Mouse (Mus musculus): Measurements from ENCODE around the gene Abhd17a. TPM values are rescaled to one million over a fixed set of nuclear protein-coding genes. Genes with fewer than 3 reads are reported as not detected.

Gene Abhd17a
- polyA plus RNA-seq, 1 experiment from 2014 or later = 109 TPM

GRCm38 (mm10) chr10:80569664-80570066 is 20.5 kb downstream of the Abhd17a start:
- Histone ChIP-seq H3K27ac (peak overlapping the region; percentile 88), H3K4me1 (replicated peaks) (peaks cover 80% of the 10 kb centered on the region), H3K27me3 (ENCODE audit: insufficient read depth, poor library complexity, severe bottlenecking) (no peaks in the 10 kb centered on the region), H3K36me3 (peaks cover 12% of the 10 kb centered on the region), H3K9me3 (no peaks in the 10 kb centered on the region), H3K4me3 (peak overlapping the region; percentile 41)
- 31% methylated on average over 10 of the region's 10 CpGs for WGBS
- peak; percentile 50 for DNase-seq (ENCODE audit: low spot score)

- peak overlapping the region; percentile 41 for H3K4me3 ChIP-seq
- H3K27me3 ChIP-seq (ENCODE audit: insufficient read depth, poor library complexity, severe bottlenecking) = no peaks in the 10 kb centered on the region
- H3K36me3 ChIP-seq = peaks cover 12% of the 10 kb centered on the region
- peaks cover 72% of the 10 kb centered on the region for H3K4me1 ChIP-seq (replicated peaks)
- H3K9me3 ChIP-seq = no peaks in the 10 kb centered on the region
- DNase-seq (ENCODE audit: low spot score) = no peak
- WGBS = 96% methylated on average over 29 of the region's 29 CpGs
- no peak overlapping the region; the same call in 1 of the 2 replicates for H3K27ac ChIP-seq
Observed at GRCm38 (mm10) chr10:80568876-80569275, 21.3 kb downstream of the Abhd17a start.

- peaks cover 58% of the 10 kb centered on the region for H3K4me1 ChIP-seq (replicated peaks)
- peak overlapping the region; percentile 29 for H3K4me3 ChIP-seq
Observed at GRCm38 (mm10) chr10:80566375-80567092, 23.6 kb downstream of the Abhd17a start.

GRCm38 (mm10) chr10:80561116-80561944 is 28.8 kb downstream of the Abhd17a start, which contains the start of gene Rexo1:
Gene Rexo1, minus strand, starts transcription at chr10:80561560.
- Histone ChIP-seq H3K4me3 (peak within 1 kb of the TSS; percentile 83), H3K27me3 (ENCODE audit: insufficient read depth, poor library complexity, severe bottlenecking) (no peaks in the 10 kb centered on the region), H3K9me3 (no peaks in the 10 kb centered on the region), H3K27ac (peak within 1 kb of the TSS; percentile 99), H3K36me3 (no peaks in the 10 kb centered on the region; the same call in 1 of the 2 replicates), H3K4me1 (replicated peaks) (peaks cover 54% of the 10 kb centered on the region)
- DNase-seq (ENCODE audit: low spot score) = peak; percentile 94
- under 1% methylated on average over 72 of the region's 72 CpGs for WGBS

More at GRCm38 (mm10) chr10:80566375-80567092, 23.6 kb downstream of the Abhd17a start:
- H3K27me3 ChIP-seq (ENCODE audit: insufficient read depth, poor library complexity, severe bottlenecking) = no peaks in the 10 kb centered on the region
- no peaks in the 10 kb centered on the region for H3K9me3 ChIP-seq
- DNase-seq (ENCODE audit: low spot score) = peak; percentile 89
- WGBS = 23% methylated on average over 17 of the region's 17 CpGs
- peaks cover 12% of the 10 kb centered on the region for H3K36me3 ChIP-seq
- peak overlapping the region; percentile 73 for H3K27ac ChIP-seq

GRCm38 (mm10) chr10:80560621-80561020 is 29.5 kb downstream of the Abhd17a start:
- H3K4me1 ChIP-seq (replicated peaks) = peaks cover 48% of the 10 kb centered on the region
- no peak for DNase-seq (ENCODE audit: low spot score)
- WGBS = 2% methylated on average over 13 of the region's 13 CpGs
- no peaks in the 10 kb centered on the region; the same call in 1 of the 2 replicates for H3K36me3 ChIP-seq
- peak overlapping the region; percentile 99 for H3K27ac ChIP-seq
- H3K27me3 ChIP-seq (ENCODE audit: insufficient read depth, poor library complexity, severe bottlenecking) = no peaks in the 10 kb centered on the region
- no peaks in the 10 kb centered on the region for H3K9me3 ChIP-seq
- H3K4me3 ChIP-seq = peak overlapping the region; percentile 83

- peak overlapping the region; percentile 26; the same call in 1 of the 2 replicates for H3K4me3 ChIP-seq
- 92% methylated on average over 7 of the region's 7 CpGs for WGBS
- no peak overlapping the region for H3K27ac ChIP-seq
- no peak for DNase-seq (ENCODE audit: low spot score)
- H3K9me3 ChIP-seq = no peaks in the 10 kb centered on the region
- peaks cover 48% of the 10 kb centered on the region for H3K4me1 ChIP-seq (replicated peaks)
- H3K36me3 ChIP-seq = peaks cover 2% of the 10 kb centered on the region; the same call in 1 of the 2 replicates
- H3K27me3 ChIP-seq (ENCODE audit: insufficient read depth, poor library complexity, severe bottlenecking) = no peaks in the 10 kb centered on the region
Observed at GRCm38 (mm10) chr10:80559431-80559830, 30.7 kb downstream of the Abhd17a start.

GRCm38 (mm10) chr10:80557346-80557965 is 32.7 kb downstream of the Abhd17a start:
- H3K4me1 ChIP-seq (replicated peaks) = peaks cover 52% of the 10 kb centered on the region
- H3K36me3 ChIP-seq = peaks cover 3% of the 10 kb centered on the region; the same call in 1 of the 2 replicates
- WGBS = 38% methylated on average over 5 of the region's 5 CpGs
- H3K27ac ChIP-seq = no peak overlapping the region
- no peaks in the 10 kb centered on the region for H3K27me3 ChIP-seq (ENCODE audit: insufficient read depth, poor library complexity, severe bottlenecking)
- 0 out of 2 replicates have a peak overlapping the region, but pooled peaks have one; percentile 1 for H3K4me3 ChIP-seq
- no peaks in the 10 kb centered on the region for H3K9me3 ChIP-seq
- DNase-seq (ENCODE audit: low spot score) = peak; percentile 77

GRCm38 (mm10) chr10:80553997-80554396 is 36.1 kb downstream of the Abhd17a start:
- no peak for DNase-seq (ENCODE audit: low spot score)
- Histone ChIP-seq H3K4me1 (replicated peaks) (peaks cover 28% of the 10 kb centered on the region), H3K36me3 (peaks cover 23% of the 10 kb centered on the region), H3K9me3 (no peaks in the 10 kb centered on the region), H3K4me3 (no peak overlapping the region), H3K27me3 (ENCODE audit: insufficient read depth, poor library complexity, severe bottlenecking) (no peaks in the 10 kb centered on the region), H3K27ac (peak overlapping the region; percentile 12; the same call in 1 of the 2 replicates)
- WGBS = 87% methylated on average over 6 of the region's 6 CpGs

- Histone ChIP-seq H3K27me3 (ENCODE audit: insufficient read depth, poor library complexity, severe bottlenecking) (no peaks in the 10 kb centered on the region), H3K9me3 (no peaks in the 10 kb centered on the region), H3K4me3 (no peak overlapping the region), H3K4me1 (replicated peaks) (peaks cover 30% of the 10 kb centered on the region), H3K36me3 (peaks cover 28% of the 10 kb centered on the region), H3K27ac (peak overlapping the region; percentile 54; the same call in 1 of the 2 replicates)
- DNase-seq (ENCODE audit: low spot score) = no peak
- 92% methylated on average over 8 of the region's 8 CpGs for WGBS
Observed at GRCm38 (mm10) chr10:80553575-80553974, 36.6 kb downstream of the Abhd17a start.

GRCm38 (mm10) chr10:80552364-80552763 is 37.8 kb downstream of the Abhd17a start:
- Histone ChIP-seq H3K9me3 (no peaks in the 10 kb centered on the region), H3K4me3 (no peak overlapping the region), H3K27me3 (ENCODE audit: insufficient read depth, poor library complexity, severe bottlenecking) (no peaks in the 10 kb centered on the region), H3K36me3 (peaks cover 40% of the 10 kb centered on the region), H3K4me1 (replicated peaks) (peaks cover 21% of the 10 kb centered on the region), H3K27ac (no peak overlapping the region)
- WGBS = 64% methylated on average over 9 of the region's 9 CpGs
- DNase-seq (ENCODE audit: low spot score) = no peak

- peaks cover 67% of the 10 kb centered on the region for H3K36me3 ChIP-seq
- no peak overlapping the region for H3K27ac ChIP-seq
- no peak for DNase-seq (ENCODE audit: low spot score)
- no peaks in the 10 kb centered on the region for H3K27me3 ChIP-seq (ENCODE audit: insufficient read depth, poor library complexity, severe bottlenecking)
- no peaks in the 10 kb centered on the region for H3K9me3 ChIP-seq
- H3K4me1 ChIP-seq (replicated peaks) = peaks cover 13% of the 10 kb centered on the region
- no peak overlapping the region for H3K4me3 ChIP-seq
- WGBS = 91% methylated on average over 21 of the region's 21 CpGs
Observed at GRCm38 (mm10) chr10:80549279-80549678, 40.9 kb downstream of the Abhd17a start.

- Histone ChIP-seq H3K4me3 (no peak overlapping the region; the same call in 1 of the 2 replicates), H3K4me1 (replicated peaks) (peaks cover 8% of the 10 kb centered on the region), H3K9me3 (no peaks in the 10 kb centered on the region), H3K36me3 (peaks cover 75% of the 10 kb centered on the region), H3K27me3 (ENCODE audit: insufficient read depth, poor library complexity, severe bottlenecking) (no peaks in the 10 kb centered on the region), H3K27ac (peak overlapping the region; percentile 62; the same call in 1 of the 2 replicates)
- DNase-seq (ENCODE audit: low spot score) = peak; percentile 75
- 75% methylated on average over 10 of the region's 10 CpGs for WGBS
Observed at GRCm38 (mm10) chr10:80548428-80549006, 41.6 kb downstream of the Abhd17a start.
